Mouse (Mus musculus): Measurements from ENCODE around the gene Nhej1.

Nhej1 gene

DNA sequence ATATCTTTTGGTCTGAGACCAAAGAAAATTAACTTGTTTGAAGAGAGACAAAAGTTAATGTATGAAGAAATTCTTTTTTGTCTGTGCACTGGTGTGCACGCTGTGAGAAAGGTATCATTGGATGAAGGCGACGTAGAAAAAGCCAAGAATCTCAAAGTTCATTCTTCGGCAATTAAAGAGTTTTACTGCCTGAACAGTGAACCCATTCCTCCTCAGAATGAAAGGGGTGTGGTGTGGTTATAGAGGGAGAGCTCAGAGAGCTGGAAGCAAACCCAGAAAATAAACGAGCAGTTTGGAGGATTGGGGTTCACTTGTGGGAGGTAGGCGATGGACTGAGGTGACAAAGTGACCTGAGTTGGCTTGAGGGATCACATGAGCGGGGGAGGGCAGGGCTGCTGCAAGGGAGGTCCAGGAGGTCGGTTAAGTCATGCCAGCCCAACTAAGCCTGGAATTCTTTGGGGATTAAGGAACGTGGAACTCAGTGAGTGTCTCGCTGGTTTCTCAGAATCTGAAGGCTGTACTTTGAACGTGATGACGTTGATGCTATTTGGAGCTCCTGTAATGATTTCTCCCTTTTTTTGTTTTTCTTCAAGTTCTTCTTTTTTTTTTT is 188.7 kb downstream of the Nhej1 start:
- no peak for DNase-seq (ENCODE audit: low spot score in 2 of 2)

DNA sequence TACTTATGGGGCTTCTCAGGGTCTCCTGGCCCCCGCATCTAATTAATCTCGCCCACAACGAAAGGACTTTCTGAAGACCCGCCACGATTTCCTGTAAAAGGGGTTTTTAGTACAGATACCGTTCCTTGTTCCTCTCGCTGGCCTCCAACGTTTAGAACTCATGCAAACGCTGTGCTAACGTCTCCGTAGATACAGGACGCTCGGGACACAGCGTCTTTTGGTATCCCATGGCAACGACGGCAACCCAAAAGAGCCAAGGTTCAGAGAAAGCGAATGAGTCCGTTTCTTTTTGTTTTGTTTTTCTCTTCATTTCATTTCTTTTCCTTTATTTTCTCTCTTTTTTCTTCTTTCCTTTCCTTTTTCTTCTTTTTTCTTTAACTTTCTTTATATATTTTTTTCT is 189.6 kb downstream of the Nhej1 start, which contains the start of gene Cfap65:
TSS of gene Cfap65 (minus strand) at position 198 of the 400 bp plus-strand sequence.
- DNase-seq (ENCODE audit: low spot score in 2 of 2) = no peak

DNA sequence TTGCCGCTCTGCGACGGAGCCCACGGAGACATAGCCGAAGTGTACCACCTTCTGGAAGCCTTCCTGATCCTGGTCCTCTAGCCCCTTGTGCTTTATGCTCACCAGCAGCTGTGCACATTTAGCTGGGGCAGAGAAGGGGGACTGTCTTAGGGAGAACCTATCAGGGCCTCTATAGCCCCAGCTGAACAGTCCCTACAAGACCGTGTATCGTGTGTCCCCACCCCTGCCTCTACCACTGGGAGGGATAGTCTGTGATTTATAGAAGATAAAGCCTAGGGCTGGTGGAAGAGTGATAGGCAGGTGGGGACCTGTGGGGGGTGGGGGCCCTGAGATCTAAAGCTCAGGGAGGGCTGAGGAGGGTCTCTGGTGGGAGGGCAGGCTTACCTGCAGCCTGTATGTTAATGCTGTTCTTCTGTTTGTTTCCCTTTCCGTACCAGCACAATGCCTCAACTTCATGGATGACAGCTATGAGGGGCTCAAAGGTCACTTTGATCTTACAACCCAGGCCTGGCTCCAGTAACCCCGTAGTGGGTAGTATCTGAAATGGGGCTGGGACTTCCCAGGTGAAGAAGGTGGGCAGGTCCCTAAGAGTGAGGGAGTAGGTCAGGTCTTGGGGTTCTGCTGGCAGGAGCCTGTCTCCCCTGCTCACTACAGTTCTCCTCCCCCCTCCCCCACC is 197.2 kb downstream of the Nhej1 start:
- no peak for DNase-seq (ENCODE audit: low spot score in 2 of 2)

DNA sequence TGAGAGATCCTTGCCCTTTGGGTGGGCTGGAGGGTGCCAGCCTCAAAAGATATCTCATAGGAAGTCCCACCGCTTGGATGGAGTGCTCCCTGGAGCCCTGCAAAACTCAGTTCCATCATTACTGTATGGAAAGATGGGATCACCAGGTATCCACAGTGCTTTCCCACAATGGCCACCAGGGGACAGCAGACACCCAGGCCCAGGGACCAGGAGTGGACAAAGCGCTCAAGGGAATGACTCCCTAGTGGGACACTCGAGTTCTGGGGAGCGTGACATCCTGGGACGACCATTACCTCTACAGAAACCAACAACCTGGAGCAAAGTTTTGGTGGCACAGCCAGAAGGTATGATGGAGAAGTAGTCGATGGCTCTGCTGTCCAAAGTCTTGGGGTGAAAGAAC is 198.3 kb downstream of the Nhej1 start:
- no peak for DNase-seq (ENCODE audit: low spot score in 2 of 2)

GRCm38 (mm10) chr1:74924464-74924863 is 200.5 kb downstream of the Nhej1 start:
- no peak for DNase-seq (ENCODE audit: low spot score in 2 of 2)
